Mouse (Mus musculus): ENCODE data around the gene Ttc22.

DNA sequence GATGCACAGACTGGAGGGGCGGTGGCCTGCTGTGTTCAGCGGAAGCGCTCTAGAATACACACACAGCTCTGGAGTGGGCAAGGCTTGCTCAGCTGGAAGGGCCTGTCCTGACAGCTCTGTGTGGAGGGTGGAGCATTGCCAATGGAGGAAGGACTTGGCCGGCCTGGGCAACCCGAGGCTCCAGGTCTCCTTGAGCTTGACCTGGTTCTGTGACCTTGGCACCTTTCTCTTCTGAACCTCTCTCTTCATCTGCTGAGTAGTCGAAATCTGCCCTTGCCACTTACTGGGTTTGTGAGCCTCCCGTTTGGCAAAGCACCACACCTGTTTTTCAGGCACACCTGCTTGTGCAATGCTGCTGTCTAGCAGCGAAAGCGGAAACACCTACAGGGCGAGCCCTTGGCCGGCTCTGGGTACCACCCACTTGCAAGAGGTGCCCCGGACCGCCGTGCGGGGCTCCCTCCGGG, at the start of gene Ttc22:
- no peak for TF ChIP-seq CTCF (IDR thresholded peaks at IDR 0.05; ENCODE audit: low read depth)
- TF ChIP-seq EP300 (IDR thresholded peaks at IDR 0.05; ENCODE audit: low read depth), result no peak

All from heart, postnatal 0 days (tissue).